Mouse (Mus musculus) hindbrain, embryonic 10.5 days (tissue): ENCODE results near the gene Plcz1. TPM values are rescaled to one million over a fixed set of nuclear protein-coding genes. Genes with fewer than 3 reads are reported as not detected.

Experiments used
- DNase-seq: peaks from one replicate; pipeline ENCODE4 v3.0.0-alpha.2; 2017; ENCODE audit warnings: low spot score
- H3K27ac ChIP-seq: fragments of 300-500 bp; sonication (generic); 2 replicates; pipeline ENCODE4 v1.5.1; 2016; ENCODE audit warnings: mild to moderate bottlenecking, moderate library complexity
- H3K27me3 ChIP-seq: fragments of 300-500 bp; sonication (generic); 2 replicates; pipeline ENCODE4 v1.6.1; 2016; ENCODE audit warnings: mild to moderate bottlenecking; ENCODE audit not compliant: poor library complexity, insufficient read depth, severe bottlenecking
- H3K36me3 ChIP-seq: fragments of 300-500 bp; sonication (generic); 2 replicates; pipeline ENCODE4 v1.6.1; 2016; ENCODE audit warnings: mild to moderate bottlenecking, moderate library complexity
- H3K4me1 ChIP-seq: fragments of 300-500 bp; sonication (generic); replicated peaks from 2 replicates; pipeline ENCODE4 v1.6.1; 2016; ENCODE audit warnings: mild to moderate bottlenecking
- H3K4me3 ChIP-seq: fragments of 300-500 bp; sonication (generic); 2 replicates; pipeline ENCODE4 v1.5.1; 2016; ENCODE audit warnings: mild to moderate bottlenecking, moderate library complexity
- H3K9me3 ChIP-seq: fragments of 300-500 bp; sonication (generic); 2 replicates; pipeline ENCODE4 v1.6.1; 2016; ENCODE audit warnings: mild to moderate bottlenecking, moderate library complexity
- WGBS: fragments of 180-500 bp; shearing (Covaris S2); methylation state at CpG from one replicate; pipeline ENCODE4 v1.1.7; 2016; 5-methylcytosine and 5-hydroxymethylcytosine counted together
- polyA plus RNA-seq: library from polyadenylated mRNA; unstranded; fragments of >200 nt; fragmentation: Nextera tagmentation; extraction: Ambion mirVana; gene quantifications from 2 replicates; pipeline ENCODE4 v1.2.1, GENCODE M21; 2016

Gene Plcz1
- polyA plus RNA-seq, 1 experiment from 2014 or later = not detected

GRCm38 (mm10) chr6:139981061-139981460 is 60.2 kb downstream of the Plcz1 start:
- no peak overlapping the region for H3K27ac ChIP-seq
- H3K4me3 ChIP-seq = no peak overlapping the region
- no peaks in the 10 kb centered on the region for H3K36me3 ChIP-seq
- no peaks in the 10 kb centered on the region for H3K9me3 ChIP-seq
- DNase-seq = no peak
- H3K4me1 ChIP-seq = peaks cover 7% of the 10 kb centered on the region; the same call in 1 of the 2 replicates
- H3K27me3 ChIP-seq = no peaks in the 10 kb centered on the region

- WGBS = 62% methylated on average over 3 of the region's 3 CpGs
- Histone ChIP-seq H3K27me3 (no peaks in the 10 kb centered on the region), H3K4me3 (no peak overlapping the region), H3K27ac (no peak overlapping the region), H3K36me3 (no peaks in the 10 kb centered on the region), H3K9me3 (no peaks in the 10 kb centered on the region), H3K4me1 (peaks cover 7% of the 10 kb centered on the region; the same call in 1 of the 2 replicates)
- DNase-seq = no peak
These were observed 63.1 kb downstream of the Plcz1 start for GRCm38 (mm10) chr6:139978114-139978513.

- Histone ChIP-seq H3K27ac (no peak overlapping the region), H3K4me3 (no peak overlapping the region), H3K9me3 (no peaks in the 10 kb centered on the region), H3K36me3 (no peaks in the 10 kb centered on the region), H3K27me3 (no peaks in the 10 kb centered on the region), H3K4me1 (peaks cover 7% of the 10 kb centered on the region; the same call in 1 of the 2 replicates)
- DNase-seq = no peak
- 85% methylated on average over 5 of the region's 5 CpGs for WGBS
These were observed 66.6 kb downstream of the Plcz1 start for GRCm38 (mm10) chr6:139974668-139975067.

GRCm38 (mm10) chr6:139971608-139972298 is 69.5 kb downstream of the Plcz1 start:
- Histone ChIP-seq H3K36me3 (no peaks in the 10 kb centered on the region), H3K9me3 (no peaks in the 10 kb centered on the region), H3K4me3 (no peak overlapping the region), H3K27ac (no peak overlapping the region), H3K4me1 (peaks cover 1% of the 10 kb centered on the region), H3K27me3 (no peaks in the 10 kb centered on the region)
- 90% methylated on average over 4 of the region's 4 CpGs for WGBS
- no peak for DNase-seq

DNA sequence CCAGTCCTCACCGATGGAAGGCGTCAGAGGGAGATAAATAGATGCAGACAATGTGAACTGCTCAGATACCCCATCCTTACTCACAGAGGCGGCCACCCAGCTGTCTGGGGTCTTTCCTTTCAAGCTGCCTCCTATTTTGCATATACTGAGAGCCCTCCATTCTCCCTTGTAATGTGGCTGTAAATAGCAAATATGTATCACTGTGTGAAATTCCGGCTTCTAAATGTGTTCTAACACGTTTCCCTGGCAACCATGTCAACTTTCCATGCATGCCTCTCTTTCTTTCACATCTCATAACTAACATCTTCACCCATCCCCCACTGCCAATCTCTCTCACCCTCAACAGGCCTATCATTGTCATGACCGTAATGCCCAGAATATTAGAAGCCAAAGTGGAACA is 74.6 kb downstream of the Plcz1 start:
- Histone ChIP-seq H3K36me3 (no peaks in the 10 kb centered on the region), H3K27ac (no peak overlapping the region; the same call in 1 of the 2 replicates), H3K4me3 (no peak overlapping the region), H3K4me1 (peaks cover 11% of the 10 kb centered on the region), H3K27me3 (no peaks in the 10 kb centered on the region), H3K9me3 (no peaks in the 10 kb centered on the region)
- no peak for DNase-seq
- 34% methylated on average over 6 of the region's 6 CpGs for WGBS

- Histone ChIP-seq H3K27ac (no peak overlapping the region), H3K4me3 (no peak overlapping the region), H3K27me3 (no peaks in the 10 kb centered on the region), H3K36me3 (no peaks in the 10 kb centered on the region), H3K4me1 (peaks cover 11% of the 10 kb centered on the region), H3K9me3 (no peaks in the 10 kb centered on the region)
- WGBS = 97% methylated on average over 3 of the region's 3 CpGs
- DNase-seq = no peak
These were observed 76.4 kb downstream of the Plcz1 start for GRCm38 (mm10) chr6:139964895-139965294.

DNA sequence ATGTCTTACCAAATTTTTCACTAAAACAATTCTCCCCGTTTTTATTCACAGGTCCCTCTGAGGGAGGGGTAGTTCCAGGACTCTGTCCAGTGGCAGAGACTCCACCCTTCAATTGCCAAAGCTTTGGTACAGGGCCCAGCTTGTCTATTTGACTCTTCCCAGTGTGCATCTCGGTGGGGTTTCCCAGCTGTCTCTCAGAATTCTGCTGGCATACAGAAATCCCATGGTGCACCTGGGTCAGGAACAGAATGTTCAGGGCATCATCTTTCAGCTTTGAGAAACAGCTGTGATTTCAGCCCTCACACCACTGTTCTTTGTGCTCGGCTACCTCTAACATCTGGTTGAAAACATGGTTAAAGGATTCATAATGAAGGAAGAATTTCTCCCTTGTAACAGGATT is 77.5 kb downstream of the Plcz1 start:
- H3K27me3 ChIP-seq = no peaks in the 10 kb centered on the region

GRCm38 (mm10) chr6:139957531-139958241 is 83.6 kb downstream of the Plcz1 start:
- H3K4me1 ChIP-seq = no peaks in the 10 kb centered on the region
- no peaks in the 10 kb centered on the region for H3K9me3 ChIP-seq
- no peak for DNase-seq
- no peaks in the 10 kb centered on the region for H3K27me3 ChIP-seq
- 86% methylated on average over 7 of the region's 7 CpGs for WGBS
- no peak overlapping the region for H3K27ac ChIP-seq
- no peak overlapping the region for H3K4me3 ChIP-seq
- no peaks in the 10 kb centered on the region for H3K36me3 ChIP-seq

More for the DNA sequence above, 77.5 kb downstream of the Plcz1 start:
- no peaks in the 10 kb centered on the region for H3K9me3 ChIP-seq
- peaks cover 11% of the 10 kb centered on the region for H3K4me1 ChIP-seq
- H3K27ac ChIP-seq = no peak overlapping the region
- H3K4me3 ChIP-seq = no peak overlapping the region
- no peaks in the 10 kb centered on the region for H3K36me3 ChIP-seq
- DNase-seq = no peak
- WGBS = 74% methylated on average over 3 of the region's 3 CpGs

GRCm38 (mm10) chr6:139953596-139953995 is 87.7 kb downstream of the Plcz1 start:
- H3K4me3 ChIP-seq = no peak overlapping the region
- H3K36me3 ChIP-seq = no peaks in the 10 kb centered on the region
- H3K4me1 ChIP-seq = no peaks in the 10 kb centered on the region
- no peaks in the 10 kb centered on the region for H3K27me3 ChIP-seq
- no peaks in the 10 kb centered on the region for H3K9me3 ChIP-seq
- H3K27ac ChIP-seq = no peak overlapping the region
- 86% methylated on average over 12 of the region's 12 CpGs for WGBS
- DNase-seq = no peak

DNA sequence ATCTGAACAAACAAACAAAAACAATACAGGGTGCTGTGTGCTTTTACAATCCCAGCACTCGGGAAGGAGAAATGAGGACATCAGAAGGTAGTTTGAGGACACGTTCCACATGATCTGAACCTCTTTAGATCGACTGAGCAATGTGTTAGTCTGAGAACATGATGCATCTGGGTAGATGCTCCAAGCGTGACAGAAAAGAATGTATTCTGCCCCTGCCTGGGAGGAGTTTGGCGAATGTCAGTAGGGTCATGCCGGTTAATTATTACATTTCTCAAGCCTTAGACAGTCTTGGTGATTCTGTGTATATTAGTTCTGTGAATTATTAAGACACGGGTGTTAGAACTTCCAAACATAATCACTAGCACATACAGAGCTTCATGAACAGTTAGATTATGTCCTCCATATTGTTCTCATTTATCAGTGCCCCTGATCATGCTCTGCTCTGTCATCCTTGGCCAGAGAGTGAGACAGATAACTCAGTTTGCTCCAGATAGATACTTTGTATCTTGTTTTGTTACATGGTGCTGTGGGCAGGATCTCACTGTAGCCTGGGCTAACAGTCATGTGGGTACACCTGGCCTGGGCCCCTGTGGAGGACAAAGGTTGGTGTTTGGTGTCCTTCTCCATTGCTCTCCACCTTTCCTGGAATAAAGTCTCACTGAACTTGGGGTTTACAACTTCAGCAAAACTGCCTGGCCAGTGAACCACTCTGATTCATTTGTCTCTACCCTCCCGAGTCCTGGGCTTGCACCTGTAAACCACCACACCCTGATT is 94.0 kb downstream of the Plcz1 start:
- no peaks in the 10 kb centered on the region for H3K36me3 ChIP-seq
- 87% methylated on average over 8 of the region's 8 CpGs for WGBS
- no peaks in the 10 kb centered on the region for H3K9me3 ChIP-seq
- no peak overlapping the region for H3K4me3 ChIP-seq
- no peaks in the 10 kb centered on the region for H3K27me3 ChIP-seq
- H3K4me1 ChIP-seq = no peaks in the 10 kb centered on the region
- no peak for DNase-seq
- no peak overlapping the region for H3K27ac ChIP-seq
